Mouse (Mus musculus) brain, embryonic 14.5 days (tissue): ENCODE results near the gene Cul1.

Experiments
- CTCF ChIP-seq: fragments of 200-500 bp; IDR thresholded peaks from 2 replicates; pipeline ENCODE4 v1.5.1; 2012; ENCODE audit warnings: inconsistent platforms, mild to moderate bottlenecking, moderate library complexity, borderline replicate concordance; ENCODE audit not compliant: insufficient read depth, insufficient read length; ENCODE audit errors: extremely low read depth
- POLR2A ChIP-seq: fragments of 200-500 bp; IDR thresholded peaks from 2 replicates; pipeline ENCODE4 v1.6.1; 2012; ENCODE audit warnings: mild to moderate bottlenecking, inconsistent platforms, borderline replicate concordance; ENCODE audit not compliant: poor library complexity, insufficient read depth, insufficient read length, severe bottlenecking; ENCODE audit errors: extremely low read depth

- TF ChIP-seq POLR2A (no peak), CTCF (no peak)
Observed at GRCm38 (mm10) chr6:47455843-47456242, 2.6 kb downstream of the Cul1 start.
